ENCODE assay signal across 9 mouse cellular contexts in genomic region chr14:46980736-46981438, GRCm38 (mm10).
DNase-seq lines count a peak whose midpoint lies in the region; ATAC-seq and TF ChIP-seq lines count a peak whose summit lies in the region.
"Had no signal": no experiment of that assay in that cellular context is flagged by ENCODE, and none has a peak within 500 bp of the region (broad histone marks: within the 10 kb centered on the region; RNA-seq: fewer than 3 reads in every experiment).

No protein-coding gene starts in this region.

- intact Hi-C loops in left cerebral cortex, postnatal 14 days (cut with DNase I), result no loop called here

- no peak for TF ChIP-seq POLR2A in thymus, adult 2 months (IDR thresholded peaks at IDR 0.05; ENCODE audit: control insufficient read depth, extremely low read depth, insufficient read depth, low read length, poor library complexity)

- H3K4me3 ChIP-seq in hindbrain, embryonic 15.5 days, result no peak overlapping the region
- no peak overlapping the region for H3K4me3 ChIP-seq in hindbrain, embryonic 11.5 days (ENCODE audit: low read depth, low read length)
- no peak overlapping the region for H3K4me3 ChIP-seq in thymus, adult 2 months (ENCODE audit: control insufficient read depth, insufficient read depth, low read length)

- no peak overlapping the region for H3K9ac ChIP-seq in hindbrain, embryonic 15.5 days
- no peak overlapping the region for H3K9ac ChIP-seq in hindbrain, embryonic 11.5 days (ENCODE audit: low read depth, low read length)

- ATAC-seq in hindbrain, embryonic 15.5 days (ENCODE audit: low FRiP score, low read depth), result 0 out of 2 replicates have a peak, but pooled peaks have one; percentile 39
- no peak for ATAC-seq in hindbrain, embryonic 11.5 days (ENCODE audit: low FRiP score)
- peak; percentile 97 for ATAC-seq in frontal cortex, adult (ENCODE audit: low TSS enrichment)

- H3K36me3 ChIP-seq in hindbrain, embryonic 15.5 days, result no peaks in the 10 kb centered on the region
- H3K36me3 ChIP-seq in hindbrain, embryonic 11.5 days (ENCODE audit: control insufficient read depth, insufficient read depth, low read length), result no peaks in the 10 kb centered on the region
- H3K36me3 ChIP-seq in thymus, adult 2 months (ENCODE audit: control insufficient read depth, insufficient read depth, low read length), result no peaks in the 10 kb centered on the region

- H3K4me2 ChIP-seq in hindbrain, embryonic 15.5 days, result no peak overlapping the region
- H3K4me2 ChIP-seq in hindbrain, embryonic 11.5 days (replicated peaks; ENCODE audit: low read depth, low read length), result no peak overlapping the region

- H3K27ac ChIP-seq in hindbrain, embryonic 15.5 days (replicated peaks), result no peak overlapping the region
- H3K27ac ChIP-seq in hindbrain, embryonic 11.5 days (ENCODE audit: low read depth, low read length), result no peak overlapping the region
- no peak overlapping the region for H3K27ac ChIP-seq in thymus, adult 2 months (ENCODE audit: control insufficient read depth, insufficient read depth, low read length)

- H3K9me3 ChIP-seq in hindbrain, embryonic 15.5 days, result no peaks in the 10 kb centered on the region
- no peaks in the 10 kb centered on the region for H3K9me3 ChIP-seq in hindbrain, embryonic 11.5 days (ENCODE audit: control insufficient read depth, low read length)

- no peaks in the 10 kb centered on the region for H3K27me3 ChIP-seq in hindbrain, embryonic 15.5 days
- H3K27me3 ChIP-seq in hindbrain, embryonic 11.5 days (ENCODE audit: control insufficient read depth, insufficient read depth, low read length), result no peaks in the 10 kb centered on the region
- no peaks in the 10 kb centered on the region for H3K27me3 ChIP-seq in thymus, adult 2 months (ENCODE audit: control insufficient read depth, insufficient read depth, low read length)

- DNase-seq in hindbrain, embryonic 11.5 days (ENCODE audit: low spot score), result no peak
- DNase-seq in brain, adult 2 months (ENCODE audit: low read depth, low spot score), result peak; percentile 87
- DNase-seq in left cerebral cortex, postnatal 14 days (ENCODE audit: low spot score in 2 of 2), result peak; percentile 65 to 73
- no peak for DNase-seq in gastrocnemius, postnatal 25 days
- DNase-seq in thymus, adult 2 months, result no peak
- no peak for DNase-seq in MN1 (ENCODE audit: low spot score)
- DNase-seq: adrenal gland, postnatal 25 days had no signal

- 0 out of 2 replicates have a peak, but pooled peaks cover 4% of the 10 kb centered on the region for H3K4me1 ChIP-seq in hindbrain, embryonic 15.5 days (replicated peaks)
- H3K4me1 ChIP-seq in hindbrain, embryonic 11.5 days (replicated peaks; ENCODE audit: control insufficient read depth, insufficient read depth, low read length), result no peaks in the 10 kb centered on the region
- H3K4me1 ChIP-seq in thymus, adult 2 months (replicated peaks; ENCODE audit: control insufficient read depth, insufficient read depth, low read length), result peaks cover 17% of the 10 kb centered on the region

- no peak for TF ChIP-seq CTCF in thymus, adult 2 months (IDR thresholded peaks at IDR 0.05; ENCODE audit: borderline replicate concordance, control insufficient read depth, extremely low read depth, insufficient read depth, low read length, poor library complexity)

- 69% methylated on average over 17 of the region's 17 CpGs for WGBS in hindbrain, embryonic 15.5 days
- WGBS in hindbrain, embryonic 11.5 days, result 82% methylated on average over 17 of the region's 17 CpGs
- 21% methylated on average over 17 of the region's 17 CpGs for WGBS in thymus, adult 2 months

Comparison
In these comparisons a context has a peak if more than half of its experiments do, and no peak if none do; other contexts are left out.
1. DNase-seq: peak in brain, adult 2 months (single experiment) and left cerebral cortex, postnatal 14 days (2 of 2); none in hindbrain, embryonic 11.5 days (single experiment), gastrocnemius, postnatal 25 days (single experiment), thymus, adult 2 months (single experiment) and MN1 (single experiment).